Mouse (Mus musculus) erythroblast, embryonic 14.5 days (primary cell): Measurements from ENCODE around the gene Gm49369.

Source experiments
- GATA1 ChIP-seq: IDR thresholded peaks from 2 replicates; pipeline ENCODE4 v1.6.1; 2012; ENCODE audit warnings: low read length, inconsistent platforms, mixed read lengths
- TAL1 ChIP-seq: IDR thresholded peaks from 3 replicates; pipeline ENCODE4 v1.6.1; 2012; ENCODE audit warnings: low read length, inconsistent platforms, mixed read lengths

DNA sequence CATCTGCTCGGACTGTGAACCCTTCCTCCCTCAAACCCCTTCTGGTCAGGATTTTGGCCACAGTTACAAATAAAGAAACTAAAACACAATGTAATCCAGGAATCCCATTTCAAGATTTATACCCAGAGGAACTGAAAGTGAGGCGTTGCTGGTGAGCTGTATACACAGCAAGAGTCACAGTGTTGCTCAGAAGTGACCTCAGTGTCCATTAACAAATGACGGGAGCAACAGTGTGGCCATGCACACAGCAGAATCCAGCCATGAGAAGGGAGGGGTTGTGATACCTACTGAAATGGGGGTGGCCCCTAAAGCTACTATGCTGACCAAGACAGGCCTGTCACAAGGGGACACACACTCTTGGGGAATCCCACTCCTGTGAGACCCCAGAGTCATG lies 40.2 kb downstream of the Gm49369 start:
- TF ChIP-seq TAL1: no peak
- no peak for TF ChIP-seq GATA1
